Mouse (Mus musculus) limb, embryonic 11.5 days (tissue): Measurements from ENCODE around the gene Ogg1. TPM values are rescaled to one million over a fixed set of nuclear protein-coding genes. Genes with fewer than 3 reads are reported as not detected.

Experiments used
- ATAC-seq: fragments of 200-750 bp; cut with Nextera tagmentation; 2 replicates; pipeline ENCODE4 v1.8.0; 2017; ENCODE audit warnings: low read depth; ENCODE audit not compliant: insufficient number of reproducible peaks, low FRiP score, low TSS enrichment
- DNase-seq: peaks from one replicate; pipeline ENCODE4 v3.0.0-alpha.2; 2015; ENCODE audit warnings: low spot score
- H3K27ac ChIP-seq: fragments of 300-500 bp; sonication (generic); replicated peaks from 2 replicates; pipeline ENCODE4 v1.5.1; 2014; ENCODE audit warnings: low read depth, mild to moderate bottlenecking, low read length
- H3K27me3 ChIP-seq: fragments of 300-500 bp; sonication (generic); 2 replicates; pipeline ENCODE4 v1.6.1; 2014; ENCODE audit warnings: mild to moderate bottlenecking, low read length, mixed read lengths; ENCODE audit not compliant: control insufficient read depth, insufficient read depth
- H3K36me3 ChIP-seq: fragments of 300-500 bp; sonication (generic); 2 replicates; pipeline ENCODE4 v1.6.1; 2014; ENCODE audit warnings: mild to moderate bottlenecking, low read length, moderate library complexity, mixed read lengths; ENCODE audit not compliant: control insufficient read depth, insufficient read depth
- H3K4me1 ChIP-seq: fragments of 300-500 bp; sonication (generic); 2 replicates; pipeline ENCODE4 v1.6.1; 2014; ENCODE audit warnings: low read length, mixed read lengths; ENCODE audit not compliant: control insufficient read depth, insufficient read depth
- H3K4me2 ChIP-seq: fragments of 300-500 bp; sonication (generic); 2 replicates; pipeline ENCODE4 v1.6.1; 2014; ENCODE audit warnings: low read depth, mild to moderate bottlenecking, moderate library complexity; ENCODE audit not compliant: severe bottlenecking
- H3K4me3 ChIP-seq: fragments of 300-500 bp; sonication (generic); 2 replicates; pipeline ENCODE4 v1.5.1; 2014; ENCODE audit warnings: low read depth, low read length
- H3K9ac ChIP-seq: fragments of 300-500 bp; sonication (generic); 2 replicates; pipeline ENCODE4 v1.6.1; 2014; ENCODE audit warnings: mild to moderate bottlenecking, low read length
- H3K9me3 ChIP-seq: fragments of 300-500 bp; sonication (generic); 2 replicates; pipeline ENCODE4 v1.6.1; 2016; ENCODE audit warnings: low read length; ENCODE audit not compliant: control insufficient read depth
- WGBS: fragments of 180-500 bp; shearing (Covaris S2); extraction: QIAGEN DNeasy Blood & Tissue Kit; methylation state at CpG from one replicate; pipeline ENCODE4 v1.1.7; 2014; 5-methylcytosine and 5-hydroxymethylcytosine counted together
- polyA plus RNA-seq: library from polyadenylated mRNA; unstranded; fragments of >200 nt; fragmentation: Nextera tagmentation; extraction: Ambion mirVana; gene quantifications from 2 replicates; pipeline ENCODE4 v1.2.1, GENCODE M21; 2014

The Ogg1 gene
- polyA plus RNA-seq, 1 experiment from 2014 or later: 15.1 TPM

DNA sequence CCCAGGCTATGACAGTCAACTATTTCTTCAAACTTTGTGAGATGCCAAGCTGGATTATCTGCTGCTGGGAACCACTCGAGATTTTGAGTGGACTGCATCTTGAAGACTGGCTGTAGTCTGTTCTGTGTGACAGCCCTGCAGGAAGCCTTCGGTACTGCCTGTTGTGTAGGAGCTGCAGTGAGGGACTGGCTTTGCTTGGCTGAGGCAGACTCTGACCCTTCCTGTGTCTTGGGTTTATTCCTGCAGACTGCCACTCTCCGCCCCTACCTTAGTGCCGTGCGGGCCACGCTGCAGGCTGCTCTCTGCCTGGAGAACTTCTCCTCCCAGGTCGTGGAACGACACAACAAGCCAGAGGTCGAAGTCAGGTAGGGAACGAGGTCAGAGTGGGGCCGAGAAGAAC lies 53.7 kb downstream of the Ogg1 start:
- DNase-seq: no peak
- Histone ChIP-seq H3K9ac (no peak overlapping the region), H3K4me2 (no peak overlapping the region), H3K4me3 (no peak overlapping the region), H3K9me3 (no peaks in the 10 kb centered on the region; the same call in 1 of the 2 replicates), H3K27ac (no peak overlapping the region), H3K4me1 (peaks cover 8% of the 10 kb centered on the region; the same call in 1 of the 2 replicates), H3K27me3 (no peaks in the 10 kb centered on the region), H3K36me3 (peaks cover 30% of the 10 kb centered on the region)
- no peak for ATAC-seq
- WGBS: 93% methylated on average over 11 of the region's 11 CpGs

DNA sequence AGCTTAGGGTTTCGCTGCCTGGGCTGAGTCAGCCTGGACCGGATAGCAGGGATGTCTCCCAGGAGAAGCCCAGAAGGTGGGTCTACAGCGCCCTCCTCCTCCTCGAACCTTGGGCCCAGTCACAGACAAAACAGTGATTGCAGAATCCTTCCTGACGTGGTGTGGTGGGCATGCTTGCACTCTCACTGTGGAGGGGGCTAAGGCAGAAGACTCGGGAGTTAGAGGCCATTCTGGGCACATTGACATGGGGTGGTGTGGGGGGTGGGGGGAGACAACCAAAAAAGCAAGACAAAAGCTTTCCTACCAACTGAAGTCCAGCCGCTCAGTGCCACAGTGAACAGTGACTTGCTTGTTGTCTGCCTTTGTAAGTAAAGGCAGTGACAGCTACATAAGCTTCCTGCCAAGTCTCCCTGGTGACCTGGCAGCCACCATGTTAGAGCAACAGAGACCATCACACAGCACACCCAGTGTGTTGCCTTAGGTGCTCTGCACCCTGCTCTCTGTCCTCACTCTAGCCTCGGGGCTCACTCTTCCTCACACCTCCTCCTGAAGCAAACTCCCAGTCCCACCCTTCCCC lies 57.7 kb downstream of the Ogg1 start:
- H3K9ac ChIP-seq: no peak overlapping the region
- 90% methylated on average over 8 of the region's 8 CpGs for WGBS
- H3K9me3 ChIP-seq: no peaks in the 10 kb centered on the region; the same call in 1 of the 2 replicates
- peaks cover 42% of the 10 kb centered on the region for H3K36me3 ChIP-seq
- no peak overlapping the region for H3K27ac ChIP-seq
- H3K4me1 ChIP-seq: no peaks in the 10 kb centered on the region
- H3K27me3 ChIP-seq: no peaks in the 10 kb centered on the region
- DNase-seq (no peak), ATAC-seq (no peak)
- no peak overlapping the region for H3K4me2 ChIP-seq
- no peak overlapping the region for H3K4me3 ChIP-seq

Other genes with a start within 250 kb of the Ogg1 start
- gene Setd5, start 249.6 kb upstream of the Ogg1 start, polyA plus RNA-seq: 90.7 and 98.6 TPM in 2 replicates
- gene Lhfpl4, start 131.6 kb upstream of the Ogg1 start, polyA plus RNA-seq: 0.58 and 0.65 TPM in 2 replicates
- gene Mtmr14, start 89.1 kb upstream of the Ogg1 start, polyA plus RNA-seq: 41.8 and 47.2 TPM in 2 replicates
- 0.11 TPM in 1 of 2 replicates, not detected in the other for gene Cpne9, start 44.7 kb upstream of the Ogg1 start, polyA plus RNA-seq
- gene Brpf1, start 19.8 kb upstream of the Ogg1 start, polyA plus RNA-seq: 26.4 and 29.2 TPM in 2 replicates
- 62.2 and 62.6 TPM in 2 replicates for gene Camk1, start 17.0 kb downstream of the Ogg1 start, polyA plus RNA-seq
- 52.6 and 53.7 TPM in 2 replicates for gene Tada3, start 50.9 kb downstream of the Ogg1 start, polyA plus RNA-seq
- gene Arpc4, start 51.1 kb downstream of the Ogg1 start, polyA plus RNA-seq: 186 and 197 TPM in 2 replicates
- gene Ttll3, start 62.3 kb downstream of the Ogg1 start, polyA plus RNA-seq: 2.1 and 3.0 TPM in 2 replicates
- gene Rpusd3, start 92.4 kb downstream of the Ogg1 start, polyA plus RNA-seq: 34.9 and 39.0 TPM in 2 replicates
- gene Cidec, start 108.8 kb downstream of the Ogg1 start, polyA plus RNA-seq: not detected in 2 replicates
- 71.0 and 76.1 TPM in 2 replicates for gene Jagn1, start 115.6 kb downstream of the Ogg1 start, polyA plus RNA-seq
- gene Il17re, start 131.5 kb downstream of the Ogg1 start, polyA plus RNA-seq: 1.2 and 1.5 TPM in 2 replicates
- gene Il17rc, start 144.5 kb downstream of the Ogg1 start, polyA plus RNA-seq: 2.4 and 3.2 TPM in 2 replicates
- 11.2 and 11.8 TPM in 2 replicates for gene Creld1, start 156.3 kb downstream of the Ogg1 start, polyA plus RNA-seq
- gene Prrt3, start 175.0 kb downstream of the Ogg1 start, polyA plus RNA-seq: 0.31 and 0.33 TPM in 2 replicates
- 74.5 and 74.8 TPM in 2 replicates for gene Emc3, start 204.7 kb downstream of the Ogg1 start, polyA plus RNA-seq
- gene Fancd2, start 204.7 kb downstream of the Ogg1 start, polyA plus RNA-seq: 17.0 and 22.2 TPM in 2 replicates